Mouse (Mus musculus): Measurements from ENCODE around the gene Rpl41.

DNA sequence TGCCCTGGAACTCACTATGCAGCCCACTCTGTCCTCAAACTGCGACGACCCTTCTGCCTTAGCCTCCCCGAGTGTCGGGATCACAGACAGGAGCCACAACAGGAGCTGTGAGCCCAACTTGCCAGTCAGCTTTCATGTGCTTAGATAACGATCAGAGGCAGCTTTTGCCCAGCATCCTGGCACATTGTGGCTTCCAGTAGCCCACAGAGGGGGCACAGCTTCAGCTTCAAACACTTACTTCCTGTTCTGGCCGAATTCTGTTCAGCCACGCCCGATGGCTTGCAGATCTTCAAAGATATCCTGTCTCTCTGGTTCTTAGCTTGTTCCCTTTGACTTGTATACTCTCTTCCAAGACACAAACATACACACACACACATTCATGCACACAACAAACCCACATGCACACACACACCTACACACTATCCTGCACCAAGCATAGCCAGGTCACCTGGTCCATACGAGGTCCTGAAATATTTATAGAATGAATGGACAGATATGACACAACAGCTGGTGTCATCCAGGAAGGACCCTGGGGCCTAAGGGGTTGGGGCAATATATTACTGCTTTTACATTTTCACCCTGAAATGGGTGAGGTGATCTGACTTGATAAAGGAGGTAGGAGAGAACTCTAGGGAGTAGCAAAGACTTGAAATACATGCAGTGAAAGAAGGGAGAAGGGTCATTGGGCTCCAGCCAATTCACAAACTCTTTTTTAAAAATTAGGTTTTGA lies 44.3 kb downstream of the Rpl41 start:
- TF ChIP-seq CTCF (IDR thresholded peaks at IDR 0.05; ENCODE audit: low read depth), result no peak
- no peak for TF ChIP-seq EP300 (IDR thresholded peaks at IDR 0.05; ENCODE audit: low read depth)
